In genomic region chr4:103118888-103119228, GRCm38 (mm10) we compare ENCODE assay signal across 8 mouse cellular contexts. TPM values are rescaled to one million over a fixed set of nuclear protein-coding genes. Genes with fewer than 3 reads are reported as not detected.
DNase-seq lines count a peak whose midpoint lies in the region; ATAC-seq and TF ChIP-seq lines count a peak whose summit lies in the region.

No protein-coding gene starts in this region.

- DNase-seq in kidney, postnatal 0 days (ENCODE audit: low spot score) = no peak
- DNase-seq in kidney, postnatal 25 days = no peak
- DNase-seq in cerebellum, postnatal 10 days = no peak
- DNase-seq in kidney, adult 8-10 months = no peak
- no peak for DNase-seq in adrenal gland, adult 2 months

- H3K36me3 ChIP-seq in kidney, postnatal 0 days (ENCODE audit: insufficient read depth, low read length) = 0 out of 2 replicates have a peak, but pooled peaks cover 3% of the 10 kb centered on the region
- peaks cover 5% of the 10 kb centered on the region; the same call in 1 of the 2 replicates for H3K36me3 ChIP-seq in hindbrain, embryonic 15.5 days
- H3K36me3 ChIP-seq in midbrain, embryonic 15.5 days (replicated peaks) = no peaks in the 10 kb centered on the region

- H3K4me3 ChIP-seq in kidney, postnatal 0 days (replicated peaks; ENCODE audit: low read depth, low read length) = peak overlapping the region; percentile 98
- H3K4me3 ChIP-seq in bone marrow, adult 2 months (replicated peaks; ENCODE audit: control insufficient read depth, low read depth, low read length) = peak overlapping the region; percentile 75
- peak overlapping the region; percentile 92 for H3K4me3 ChIP-seq in hindbrain, embryonic 15.5 days
- peak overlapping the region; percentile 80 for H3K4me3 ChIP-seq in midbrain, embryonic 15.5 days

- WGBS in kidney, postnatal 0 days = 2% methylated on average over 15 of the region's 15 CpGs
- WGBS in bone marrow, adult 2 months = 3% methylated on average over 15 of the region's 15 CpGs
- WGBS in hindbrain, embryonic 15.5 days = 1% methylated on average over 15 of the region's 15 CpGs
- under 1% methylated on average over 15 of the region's 15 CpGs for WGBS in midbrain, embryonic 15.5 days

- peak overlapping the region; percentile 68 for H3K4me2 ChIP-seq in kidney, postnatal 0 days (ENCODE audit: low read length)
- H3K4me2 ChIP-seq in hindbrain, embryonic 15.5 days = peak overlapping the region; percentile 92
- H3K4me2 ChIP-seq in midbrain, embryonic 15.5 days = peak overlapping the region; percentile 84

- no peaks in the 10 kb centered on the region for H3K27me3 ChIP-seq in kidney, postnatal 0 days (ENCODE audit: insufficient read depth, low read length)
- no peaks in the 10 kb centered on the region for H3K27me3 ChIP-seq in hindbrain, embryonic 15.5 days
- no peaks in the 10 kb centered on the region for H3K27me3 ChIP-seq in midbrain, embryonic 15.5 days (replicated peaks)

- ATAC-seq in kidney, postnatal 0 days (replicated peaks; ENCODE audit: low FRiP score, low read depth) = no peak
- ATAC-seq in hindbrain, embryonic 15.5 days (ENCODE audit: low FRiP score, low read depth) = peak; percentile 7; the same call in 1 of the 2 replicates
- 0 out of 2 replicates have a peak, but pooled peaks have one; percentile 0 for ATAC-seq in midbrain, embryonic 15.5 days (replicated peaks)

- H3K27ac ChIP-seq in kidney, postnatal 0 days = peak overlapping the region; percentile 99
- peak overlapping the region; percentile 99 for H3K27ac ChIP-seq in bone marrow, adult 2 months (ENCODE audit: control insufficient read depth, insufficient read depth, low read depth, low read length, poor library complexity)
- H3K27ac ChIP-seq in hindbrain, embryonic 15.5 days (replicated peaks) = peak overlapping the region; percentile 88
- peak overlapping the region; percentile 72 for H3K27ac ChIP-seq in midbrain, embryonic 15.5 days

- TF ChIP-seq CTCF in kidney, postnatal 0 days (IDR thresholded peaks at IDR 0.05; ENCODE audit: low read depth) = no peak
- TF ChIP-seq CTCF in bone marrow, adult 2 months (IDR thresholded peaks at IDR 0.05; ENCODE audit: control insufficient read depth, insufficient read depth, low read length) = no peak

- peaks cover 4% of the 10 kb centered on the region for H3K4me1 ChIP-seq in kidney, postnatal 0 days (replicated peaks; ENCODE audit: insufficient read depth, low read length)
- peaks cover 6% of the 10 kb centered on the region for H3K4me1 ChIP-seq in bone marrow, adult 2 months (ENCODE audit: control insufficient read depth, insufficient read depth, low read length)
- H3K4me1 ChIP-seq in hindbrain, embryonic 15.5 days (replicated peaks) = peaks cover 41% of the 10 kb centered on the region
- H3K4me1 ChIP-seq in midbrain, embryonic 15.5 days = peaks cover 36% of the 10 kb centered on the region

- TF ChIP-seq POLR2A in bone marrow, adult 2 months (IDR thresholded peaks at IDR 0.05; ENCODE audit: borderline replicate concordance, control insufficient read depth, low read depth, low read length) = no peak

- no peaks in the 10 kb centered on the region for H3K9me3 ChIP-seq in kidney, postnatal 0 days (replicated peaks; ENCODE audit: low read length)
- no peaks in the 10 kb centered on the region for H3K9me3 ChIP-seq in hindbrain, embryonic 15.5 days
- H3K9me3 ChIP-seq in midbrain, embryonic 15.5 days = no peaks in the 10 kb centered on the region

- H3K9ac ChIP-seq in kidney, postnatal 0 days (ENCODE audit: low read depth, low read length) = peak overlapping the region; percentile 98
- H3K9ac ChIP-seq in hindbrain, embryonic 15.5 days = peak overlapping the region; percentile 75
- peak overlapping the region; percentile 62; the same call in 1 of the 2 replicates for H3K9ac ChIP-seq in midbrain, embryonic 15.5 days

RNA-seq across cellular contexts. Expression of gene Wdr78, which starts 4.5 kb away (rescaled TPM):
- polyA plus RNA-seq in kidney, postnatal 0 days (2015; fragmentation: Nextera tagmentation; extraction: Ambion mirVana) = 1.4 and 1.6 TPM in 2 replicates
- 0.72 and 2.0 TPM in 2 replicates for polyA plus RNA-seq in bone marrow, adult 2 months (2011; ENCODE audit: insufficient read depth, insufficient read length, low replicate concordance, missing spikeins)
- 5.2 and 6.6 TPM in 2 replicates for polyA plus RNA-seq in hindbrain, embryonic 15.5 days (2015; fragmentation: Nextera tagmentation; extraction: Ambion mirVana)
- polyA plus RNA-seq in midbrain, embryonic 15.5 days (2015; fragmentation: Nextera tagmentation; extraction: Ambion mirVana) = 5.4 and 5.6 TPM in 2 replicates
- total RNA-seq in adrenal gland, adult 2 months (2021) = 1 to 10 TPM; 5.7 TPM
- polyA plus RNA-seq in adrenal gland, adult 2 months (2012; rRNA removed) = 0.86 and 1.1 TPM in 2 replicates

RNA-seq across cellular contexts. Expression of gene Mier1, which starts 4.7 kb away (rescaled TPM):
- polyA plus RNA-seq in kidney, postnatal 0 days (2015; fragmentation: Nextera tagmentation; extraction: Ambion mirVana) = 41.4 and 41.9 TPM in 2 replicates
- 42.3 and 78.0 TPM in 2 replicates for polyA plus RNA-seq in bone marrow, adult 2 months (2011; ENCODE audit: insufficient read depth, insufficient read length, low replicate concordance, missing spikeins)
- polyA plus RNA-seq in hindbrain, embryonic 15.5 days (2015; fragmentation: Nextera tagmentation; extraction: Ambion mirVana) = 26.0 and 30.1 TPM in 2 replicates
- polyA plus RNA-seq in midbrain, embryonic 15.5 days (2015; fragmentation: Nextera tagmentation; extraction: Ambion mirVana) = 27.7 and 29.9 TPM in 2 replicates
- total RNA-seq in adrenal gland, adult 2 months (2021) = 10 to 100 TPM; 50.3 to 62.0 TPM
- 5.7 and 7.3 TPM in 2 replicates for polyA plus RNA-seq in adrenal gland, adult 2 months (2012; rRNA removed)
